Mouse (Mus musculus) C2C12 (cell line): ENCODE measurements around the gene Samd11. TPM values are rescaled to one million over a fixed set of nuclear protein-coding genes. Genes with fewer than 3 reads are reported as not detected.

ENCODE experiments used
- H3K27me3 ChIP-seq: one replicate; pipeline ENCODE4 v1.6.1; 2011; ENCODE audit not compliant: control insufficient read depth, insufficient read depth, insufficient read length
- H3K36me3 ChIP-seq: one replicate; pipeline ENCODE4 v1.6.1; 2011; ENCODE audit not compliant: control insufficient read depth, insufficient read depth
- H3K4me3 ChIP-seq: one replicate; pipeline ENCODE4 v1.5.1; 2011; ENCODE audit warnings: mild to moderate bottlenecking, control low read depth; ENCODE audit not compliant: poor library complexity, insufficient read depth, severe bottlenecking
- H3K79me2 ChIP-seq: one replicate; pipeline ENCODE4 v1.6.1; 2011; ENCODE audit not compliant: control insufficient read depth, insufficient read depth
- H3K79me3 ChIP-seq: one replicate; pipeline ENCODE4 v1.6.1; 2011; ENCODE audit warnings: low read depth, control low read depth
- H3ac ChIP-seq: one replicate; pipeline ENCODE3; 2011; ENCODE audit warnings: low read depth; ENCODE audit not compliant: control insufficient read depth, insufficient read length
- CEBPB ChIP-seq: IDR thresholded peaks from one replicate; pipeline ENCODE4 v1.6.1; 2011; ENCODE audit warnings: low read depth, mild to moderate bottlenecking, control low read depth, moderate library complexity
- CTCF ChIP-seq: IDR thresholded peaks from one replicate; pipeline ENCODE4 v1.5.1; 2011; ENCODE audit not compliant: control insufficient read depth, insufficient read depth, insufficient read length
- FOSL1 ChIP-seq: IDR thresholded peaks from one replicate; pipeline ENCODE4 v1.8.0; 2011; ENCODE audit warnings: mild to moderate bottlenecking, low read length; ENCODE audit not compliant: poor library complexity, insufficient read depth, severe bottlenecking
- MAX ChIP-seq: IDR thresholded peaks from one replicate; pipeline ENCODE4 v1.6.1; 2011; ENCODE audit warnings: mild to moderate bottlenecking, control low read depth
- MYOD1 ChIP-seq: IDR thresholded peaks from one replicate; pipeline ENCODE4 v1.6.1; 2011; ENCODE audit warnings: low read depth; ENCODE audit not compliant: control insufficient read depth, insufficient read length
- MYOG ChIP-seq: IDR thresholded peaks from one replicate; pipeline ENCODE4 v1.6.1; 2011; ENCODE audit not compliant: control insufficient read depth, insufficient read length; ENCODE audit errors: extremely low read depth
- USF1 ChIP-seq: IDR thresholded peaks from one replicate; pipeline ENCODE4 v1.6.1; 2011; ENCODE audit warnings: low read depth, mild to moderate bottlenecking, control low read depth, moderate library complexity
- polyA plus RNA-seq: library from polyadenylated mRNA; unstranded; fragments of >200 nt; fragmentation: generic; extraction: Trizol; gene quantifications from one replicate; pipeline ENCODE4 v1.2.1, GENCODE M21; 2012; ENCODE audit warnings: missing spikeins

The Samd11 gene
- polyA plus RNA-seq, 1 experiment, result 0.21 TPM

DNA sequence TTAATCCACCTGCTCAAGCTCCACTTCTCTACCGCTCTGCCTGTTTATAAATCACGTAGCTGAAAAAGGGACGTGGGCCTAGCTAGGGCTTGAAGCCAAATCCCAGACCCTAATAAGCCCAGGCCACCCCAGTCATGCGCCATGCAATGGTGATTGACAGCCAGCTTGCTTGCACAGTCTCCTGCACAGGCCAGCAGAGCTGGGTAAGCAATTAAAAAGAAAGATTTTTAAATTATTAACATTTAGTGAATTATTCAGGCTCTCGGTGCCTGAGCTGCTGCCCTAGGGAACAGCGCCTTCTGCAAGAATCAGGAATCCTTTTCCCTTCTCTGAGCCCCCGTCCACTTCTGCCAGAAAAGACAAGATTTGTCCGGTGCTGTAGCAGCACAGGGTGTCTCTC is 4.4 kb downstream of the Samd11 start:
- Histone ChIP-seq H3K4me3 (no peak overlapping the region), H3K79me3 (no peaks in the 10 kb centered on the region), H3K79me2 (no peaks in the 10 kb centered on the region), H3ac (no peak overlapping the region), H3K36me3 (peaks cover 28% of the 10 kb centered on the region), H3K27me3 (no peaks in the 10 kb centered on the region)
- TF ChIP-seq USF1 (no peak), CTCF (no peak), FOSL1 (no peak), CEBPB (no peak), MYOD1 (no peak), MYOG (no peak), MAX (no peak)

DNA sequence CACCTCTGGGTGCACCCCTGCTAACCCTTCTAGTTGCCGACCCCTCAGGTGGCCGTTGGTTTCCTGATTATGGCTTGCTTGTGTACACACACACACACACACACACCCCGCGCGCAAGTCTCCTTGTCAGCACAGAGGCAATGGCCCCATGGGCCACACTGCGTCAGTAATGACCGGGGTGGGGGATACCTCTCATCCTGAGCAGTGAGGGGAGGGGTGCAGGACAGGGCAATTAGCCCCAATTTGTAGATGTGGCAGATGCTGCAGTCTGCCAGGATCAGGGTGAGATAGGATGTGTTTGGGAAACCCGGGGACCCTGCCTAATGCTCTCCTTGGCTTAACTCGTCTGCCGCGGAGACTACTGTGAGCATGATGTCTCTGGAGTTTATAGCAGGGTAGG is 5.9 kb downstream of the Samd11 start:
- TF ChIP-seq CTCF (no peak), MYOD1 (no peak)
- Histone ChIP-seq H3K79me2 (peaks cover under 1% of the 10 kb centered on the region), H3K36me3 (peaks cover 42% of the 10 kb centered on the region), H3ac (no peak overlapping the region), H3K27me3 (no peaks in the 10 kb centered on the region), H3K79me3 (no peaks in the 10 kb centered on the region), H3K4me3 (no peak overlapping the region)

DNA sequence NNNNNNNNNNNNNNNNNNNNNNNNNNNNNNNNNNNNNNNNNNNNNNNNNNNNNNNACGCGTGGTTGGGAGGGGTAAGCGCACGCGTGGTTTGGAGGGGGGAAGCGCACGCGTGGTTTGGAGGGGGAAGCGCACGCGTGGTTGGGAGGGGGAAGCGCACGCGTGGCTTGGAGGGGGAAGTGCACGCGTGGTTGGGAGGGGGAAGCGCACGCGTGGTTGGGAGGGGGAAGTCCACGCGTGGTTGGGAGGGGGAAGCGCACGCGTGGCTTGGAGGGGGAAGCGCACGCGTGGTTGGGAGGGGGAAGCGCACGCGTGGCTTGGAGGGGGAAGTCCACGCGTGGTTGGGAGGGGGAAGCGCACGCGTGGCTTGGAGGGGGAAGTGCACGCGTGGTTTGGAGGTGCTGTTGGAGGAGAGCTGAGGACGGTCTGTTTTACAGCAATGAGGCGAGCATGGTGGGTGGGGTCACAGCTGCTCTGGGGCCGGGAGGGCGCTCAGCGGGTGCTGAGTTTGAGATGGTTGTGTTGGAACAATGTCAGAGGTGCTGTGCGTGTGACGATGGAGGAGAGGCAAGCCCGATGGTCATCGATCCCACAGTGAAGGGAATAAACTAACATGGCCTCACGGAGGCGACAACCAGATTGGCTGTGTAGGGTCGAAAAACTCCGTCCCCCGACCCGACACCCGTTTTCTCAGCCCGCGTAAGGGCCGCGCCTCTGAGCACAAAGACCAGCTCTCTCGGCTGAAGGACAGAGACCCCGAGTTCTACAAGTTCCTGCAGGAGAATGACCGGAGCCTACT is 18.6 kb downstream of the Samd11 start:
- peak overlapping the region; percentile 37 for H3ac ChIP-seq
- peaks cover 66% of the 10 kb centered on the region for H3K79me2 ChIP-seq
- peaks cover 53% of the 10 kb centered on the region for H3K36me3 ChIP-seq
- peak overlapping the region; percentile 87 for H3K4me3 ChIP-seq
- TF ChIP-seq FOSL1 (no peak), CEBPB (no peak), MYOG (no peak), CTCF (no peak), USF1 (no peak), MYOD1 (no peak), MAX (no peak)
- no peaks in the 10 kb centered on the region for H3K27me3 ChIP-seq
- H3K79me3 ChIP-seq, result peaks cover 28% of the 10 kb centered on the region

DNA sequence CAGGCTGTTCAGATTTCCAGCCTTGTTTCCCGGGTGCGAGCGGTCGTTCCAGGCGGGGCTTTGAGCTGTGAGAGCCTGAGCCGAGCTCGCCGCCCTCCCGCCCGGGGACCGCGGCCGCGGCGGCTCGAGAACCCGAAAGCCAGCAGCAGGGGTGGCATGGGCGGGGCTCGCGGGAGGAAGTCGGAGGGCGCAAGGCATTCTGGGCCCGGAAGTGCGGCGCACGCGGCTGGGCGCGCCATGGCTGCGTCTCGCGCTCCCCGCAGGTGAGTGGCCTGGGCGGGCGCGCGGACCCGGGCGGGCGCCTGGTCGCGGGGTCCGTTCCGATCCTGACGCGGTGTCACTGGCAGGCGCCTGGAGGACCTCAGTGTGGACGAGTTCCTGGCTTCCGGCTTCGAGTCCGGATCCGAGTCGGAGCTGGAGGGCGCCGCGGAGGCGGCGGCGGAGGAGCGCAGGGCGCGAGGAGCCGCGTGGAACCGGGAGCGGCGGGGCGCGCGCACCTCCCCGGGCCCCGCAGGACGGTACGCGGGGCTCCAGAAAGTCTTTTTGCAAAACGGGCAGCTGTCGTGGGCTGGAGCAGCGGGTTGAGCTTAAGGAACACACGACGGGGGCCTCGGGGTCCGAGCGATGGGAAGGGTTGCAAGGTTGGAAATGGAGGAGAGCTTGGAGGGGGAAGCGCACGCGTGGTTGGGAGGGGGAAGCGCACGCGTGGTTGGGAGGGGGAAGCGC is 19.5 kb downstream of the Samd11 start, which contains the start of gene Noc2l:
Noc2l (plus strand) TSS at position 203 of the 726 bp plus-strand sequence.
- peaks cover 51% of the 10 kb centered on the region for H3K36me3 ChIP-seq
- TF ChIP-seq MYOD1 (no peak), CTCF (no peak), MYOG (no peak), MAX (peak; percentile 93), CEBPB (no peak)

DNA sequence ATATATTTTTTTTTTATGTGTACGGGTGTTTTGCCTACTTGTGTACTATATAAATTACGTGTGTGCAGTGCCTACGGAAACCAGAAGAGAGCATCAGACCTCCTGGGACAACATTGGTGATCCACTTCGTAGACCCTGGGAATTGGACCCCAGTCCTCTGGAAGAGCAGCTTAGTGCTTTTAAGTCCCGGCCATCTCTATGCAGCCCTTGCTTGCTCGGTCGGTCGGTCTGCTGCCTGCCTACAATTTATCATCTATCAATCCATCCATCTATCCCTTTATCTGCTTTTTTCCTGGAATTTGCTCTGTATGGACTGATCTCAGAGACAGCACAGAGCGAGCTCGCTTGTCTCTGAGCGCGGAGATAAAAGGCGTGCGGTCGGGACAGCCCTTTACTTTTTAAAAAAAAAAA is 20.1 kb downstream of the Samd11 start:
- H3K27me3 ChIP-seq, result no peaks in the 10 kb centered on the region
- peaks cover 45% of the 10 kb centered on the region for H3K36me3 ChIP-seq
- TF ChIP-seq FOSL1 (no peak), MYOD1 (no peak), CEBPB (no peak), MYOG (no peak), CTCF (no peak), MAX (no peak), USF1 (no peak)

More for the DNA sequence above, 19.5 kb downstream of the Samd11 start, which contains the start of gene Noc2l:
- Histone ChIP-seq H3ac (peak within 1 kb of the TSS; percentile 98), H3K4me3 (peak within 1 kb of the TSS; percentile 87), H3K79me2 (peaks cover 60% of the 10 kb centered on the region), H3K27me3 (no peaks in the 10 kb centered on the region), H3K79me3 (peaks cover 28% of the 10 kb centered on the region)

DNA sequence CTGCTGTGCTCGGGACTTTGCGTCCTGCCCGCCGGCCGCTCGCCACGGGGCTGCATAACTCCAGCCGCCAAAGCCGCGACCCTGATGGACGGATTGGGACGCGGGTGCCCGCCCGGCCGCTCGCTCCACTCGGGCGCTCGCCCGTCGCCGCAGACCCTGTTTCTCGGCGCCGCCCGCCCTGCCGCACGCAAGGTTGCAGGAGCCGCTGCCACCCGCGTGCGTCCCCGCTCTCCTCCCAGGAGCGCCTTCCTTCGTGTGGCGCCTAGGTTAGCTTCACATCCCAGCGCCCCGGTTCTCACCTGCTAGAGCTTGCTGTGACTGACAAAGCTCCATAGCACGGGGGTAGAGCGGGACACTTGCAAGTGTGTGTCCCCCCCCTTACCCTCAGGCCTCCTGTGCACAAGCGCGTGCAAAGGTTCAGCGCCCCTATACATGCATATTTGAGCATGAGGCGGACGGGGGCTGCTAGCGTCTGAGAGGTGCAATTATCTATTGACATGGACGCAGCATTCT is 20.7 kb downstream of the Samd11 start, which contains the start of gene Plekhn1:
Plekhn1 (minus strand) TSS at position 157 of the 513 bp plus-strand sequence.
- TF ChIP-seq CTCF (no peak), MYOD1 (no peak), FOSL1 (no peak), MAX (no peak), MYOG (no peak), CEBPB (no peak), USF1 (no peak)
- no peaks in the 10 kb centered on the region for H3K27me3 ChIP-seq
- H3K36me3 ChIP-seq, result peaks cover 39% of the 10 kb centered on the region
- H3K79me2 ChIP-seq, result peaks cover 48% of the 10 kb centered on the region
- H3ac ChIP-seq, result peak within 1 kb of the TSS; percentile 88
- H3K4me3 ChIP-seq, result peak within 1 kb of the TSS; percentile 87
- peaks cover 25% of the 10 kb centered on the region for H3K79me3 ChIP-seq

More for the DNA sequence above, 20.1 kb downstream of the Samd11 start:
- peaks cover 54% of the 10 kb centered on the region for H3K79me2 ChIP-seq
- peaks cover 28% of the 10 kb centered on the region for H3K79me3 ChIP-seq
- peak overlapping the region; percentile 87 for H3K4me3 ChIP-seq
- H3ac ChIP-seq, result peak overlapping the region; percentile 60
